Mouse (Mus musculus): ENCODE results near the gene Pced1b.
"Not testable (repeated sequence)": the region's sequence is repeated elsewhere in the genome, so short reads cannot be mapped to it uniquely, and the experiment has no call there.

Gene Pced1b

DNA sequence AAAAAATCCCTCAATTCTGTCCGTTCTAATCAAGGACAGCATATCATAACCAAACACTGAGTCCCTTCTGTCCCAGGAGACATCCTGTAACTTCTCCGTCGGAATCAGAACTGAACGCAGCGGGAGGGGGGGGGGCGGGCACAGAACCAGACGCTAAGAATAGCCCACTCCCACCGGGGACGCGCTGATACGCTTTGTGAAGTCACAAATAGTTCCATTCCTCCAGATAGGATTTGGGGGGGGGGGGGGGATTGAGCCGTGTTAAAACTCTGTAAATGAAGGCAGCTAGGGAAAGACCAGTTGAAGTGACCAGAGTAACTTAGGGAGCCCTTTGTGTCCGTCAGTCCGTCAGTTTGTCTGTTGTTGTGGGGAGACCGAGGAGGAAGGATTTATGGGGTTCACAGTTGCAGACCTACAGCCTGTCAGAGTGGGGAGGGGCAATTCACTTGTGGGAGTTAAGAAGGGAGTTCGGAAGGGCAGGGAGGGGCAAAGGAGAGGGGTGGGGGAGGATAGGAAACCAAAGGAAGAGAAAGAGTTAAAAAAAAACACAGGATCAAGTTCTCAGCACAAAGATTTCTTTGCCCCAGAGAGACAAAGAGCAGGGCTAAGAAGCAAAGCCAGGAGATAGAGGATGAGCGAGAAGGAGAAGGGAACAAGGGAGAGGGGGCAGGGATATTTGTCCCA, 91.6 kb downstream of the Pced1b start:
- DNase-seq (ENCODE audit: low read depth, low spot score): no peak

DNA sequence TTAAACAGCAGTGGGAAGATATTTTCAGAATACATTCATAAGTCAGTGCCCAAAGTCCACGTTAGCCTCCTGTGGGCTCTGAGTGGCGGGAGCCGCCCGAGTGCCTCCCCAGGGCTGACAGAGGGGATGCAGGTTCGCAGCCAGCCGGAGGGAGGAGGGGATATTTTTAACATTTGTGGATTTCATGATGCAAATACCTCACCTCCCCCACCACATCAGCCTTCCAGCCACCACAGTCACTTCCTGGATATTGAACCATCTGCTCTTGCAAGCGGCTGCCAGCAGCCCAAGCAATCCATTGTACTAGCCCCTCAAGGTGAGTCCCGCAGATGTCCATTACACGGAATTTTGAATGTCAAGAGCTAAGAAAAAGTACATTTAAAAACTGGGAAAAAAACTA, 95.4 kb downstream of the Pced1b start:
- no peak for DNase-seq (ENCODE audit: low read depth, low spot score)

DNA sequence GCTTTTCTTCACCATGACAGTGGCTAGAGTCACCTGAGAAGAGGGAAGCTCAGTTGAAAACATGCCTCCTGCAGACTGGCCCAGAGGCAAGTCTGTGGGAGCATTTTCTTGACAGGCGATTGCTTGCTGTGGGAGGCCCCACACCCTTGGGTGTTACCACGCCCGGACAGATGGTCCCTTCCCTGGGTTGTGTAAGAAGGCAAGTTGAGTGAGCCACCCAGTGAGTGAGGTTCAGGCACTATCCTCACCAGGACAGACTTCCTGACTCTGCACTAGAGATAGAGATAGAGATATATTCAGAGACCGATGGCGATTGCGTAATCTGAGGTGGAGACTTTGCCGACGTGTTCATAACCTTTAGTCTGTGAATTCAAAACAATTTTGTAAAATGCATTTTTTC, 96.0 kb downstream of the Pced1b start:
- peak; percentile 61 for DNase-seq (ENCODE audit: low read depth, low spot score)

DNA sequence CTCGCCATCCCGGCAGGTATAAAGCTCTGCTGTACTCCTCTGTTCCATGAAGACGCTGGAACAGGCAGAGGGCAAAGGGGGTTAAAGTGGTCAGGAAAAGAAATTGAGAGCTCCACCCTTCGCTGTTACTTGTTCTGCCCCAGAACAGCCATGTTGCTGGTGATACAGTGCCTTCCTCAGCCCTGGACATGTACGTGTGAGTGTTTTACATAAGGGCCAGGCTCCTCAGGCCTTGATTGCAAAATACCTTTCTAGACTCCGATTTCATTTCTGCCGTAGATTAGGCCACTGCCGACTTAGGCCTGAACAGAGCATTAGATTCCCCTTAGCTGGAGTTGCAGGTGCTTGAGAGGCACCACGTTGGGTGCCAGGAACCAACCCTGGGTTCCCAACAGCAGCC, 97.0 kb downstream of the Pced1b start:
- no peak for DNase-seq (ENCODE audit: low read depth, low spot score)

DNA sequence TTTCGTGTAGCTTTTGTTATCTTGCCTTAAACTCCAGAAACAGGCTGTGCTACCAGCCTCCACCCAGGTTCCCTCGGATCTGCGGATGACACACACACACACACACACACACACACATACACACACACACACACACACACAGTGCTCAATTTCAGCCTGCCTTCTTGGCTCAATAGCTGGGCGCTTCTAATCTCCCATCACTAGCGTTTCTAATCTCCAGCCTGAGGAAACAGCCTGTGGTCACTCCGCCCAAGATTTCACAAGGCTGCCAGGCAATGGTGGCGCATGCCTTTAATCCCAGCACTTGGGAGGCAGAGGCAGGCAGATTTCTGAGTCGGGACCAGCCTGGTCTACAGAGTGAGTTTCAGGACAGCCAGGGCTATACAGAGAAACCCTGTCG, 98.2 kb downstream of the Pced1b start:
- DNase-seq (ENCODE audit: low read depth, low spot score): no peak

DNA sequence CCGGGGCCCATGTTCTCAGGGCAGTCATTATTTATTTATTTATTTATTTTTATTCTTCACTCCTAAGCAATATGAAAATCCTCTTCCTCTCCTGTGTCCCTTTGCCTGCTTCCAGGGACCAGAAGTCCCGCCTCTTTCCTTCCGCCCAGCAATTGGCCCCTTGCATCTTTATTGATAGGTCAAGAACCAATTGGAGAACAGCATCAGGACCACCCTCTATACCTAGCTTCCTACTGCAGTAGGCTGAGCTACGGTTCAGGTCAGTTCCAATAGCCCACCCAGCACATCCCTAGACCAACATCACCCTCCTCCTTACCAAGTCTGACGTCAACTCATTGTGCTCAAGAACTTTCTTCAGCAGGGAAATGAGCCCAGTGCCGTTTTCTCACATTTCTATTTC, 99.0 kb downstream of the Pced1b start:
- no peak for DNase-seq (ENCODE audit: low read depth, low spot score)

DNA sequence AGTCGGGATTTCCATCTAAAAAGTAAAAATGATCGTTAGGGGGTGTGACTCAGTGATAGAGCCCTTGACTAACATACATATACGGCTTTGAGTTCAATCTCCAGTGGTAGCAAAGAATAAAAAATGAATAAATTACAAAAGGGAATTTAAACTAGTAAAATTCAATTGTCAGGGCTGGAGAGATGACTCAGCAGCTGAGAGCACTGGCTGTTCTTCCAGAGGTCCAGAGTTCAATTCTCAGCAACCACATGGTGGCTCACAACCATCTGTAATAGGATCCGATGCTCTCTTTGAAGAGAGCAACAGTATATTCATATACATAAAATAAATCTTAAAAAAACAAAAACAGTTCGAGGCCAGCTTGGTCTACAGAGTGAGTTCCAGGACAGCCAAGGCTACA, 99.5 kb downstream of the Pced1b start:
- DNase-seq (ENCODE audit: low read depth, low spot score): no peak

DNA sequence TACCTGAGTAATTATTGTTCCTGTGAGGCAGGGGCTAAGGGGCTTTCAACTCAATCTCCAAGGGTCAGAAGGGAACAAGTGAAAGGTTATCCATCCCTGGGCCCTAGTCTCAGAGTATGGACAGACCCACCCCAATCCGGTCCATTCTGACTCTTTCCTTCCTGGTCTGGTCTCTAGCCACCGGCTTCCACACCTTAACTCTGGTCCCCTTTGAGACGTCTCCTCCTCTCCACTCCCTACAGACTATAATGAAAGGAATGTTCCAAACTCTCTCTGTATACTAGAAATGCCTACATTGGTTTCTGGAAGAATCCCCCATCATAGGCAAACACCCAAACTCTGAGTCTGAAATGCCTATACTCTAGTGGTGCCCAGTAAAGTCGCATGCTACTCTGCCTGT, 100.0 kb downstream of the Pced1b start:
- DNase-seq (ENCODE audit: low read depth, low spot score): no peak

DNA sequence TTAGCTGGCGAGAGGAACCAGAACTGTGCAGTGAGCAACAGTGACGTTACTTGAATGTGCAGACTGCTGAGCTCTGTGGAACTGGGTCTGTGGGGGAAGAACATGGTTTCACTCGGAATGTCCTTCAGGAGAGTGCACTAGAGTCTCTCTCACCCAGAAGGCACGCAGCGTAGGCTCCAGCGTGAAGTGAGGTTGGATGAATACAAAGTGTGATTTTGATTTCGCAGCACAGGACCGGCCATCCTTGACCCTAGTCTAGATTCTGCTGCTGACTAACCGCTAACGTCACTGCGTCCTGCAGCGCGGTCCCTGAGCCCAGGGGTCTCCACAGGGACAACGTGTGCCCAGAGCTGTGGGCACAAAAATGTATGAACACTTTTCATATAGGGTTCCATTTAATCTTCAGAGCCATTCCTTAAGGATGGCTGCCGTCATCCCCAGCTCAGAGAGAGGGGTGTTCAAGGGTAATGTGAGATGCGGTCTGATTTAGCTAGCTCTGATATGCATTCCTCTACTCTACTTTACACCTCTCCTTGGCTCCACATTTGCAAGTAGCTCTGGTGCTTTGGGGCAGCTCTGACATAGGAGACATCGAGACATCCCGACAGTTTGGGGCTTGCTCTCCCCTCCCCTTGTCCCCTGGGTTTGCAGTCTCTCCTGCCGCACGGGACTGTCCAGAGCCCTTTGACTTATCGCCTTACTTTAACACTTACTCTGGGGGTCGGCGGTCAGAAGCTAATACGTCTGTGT, 101.8 kb downstream of the Pced1b start:
- DNase-seq (ENCODE audit: low read depth, low spot score): no peak

DNA sequence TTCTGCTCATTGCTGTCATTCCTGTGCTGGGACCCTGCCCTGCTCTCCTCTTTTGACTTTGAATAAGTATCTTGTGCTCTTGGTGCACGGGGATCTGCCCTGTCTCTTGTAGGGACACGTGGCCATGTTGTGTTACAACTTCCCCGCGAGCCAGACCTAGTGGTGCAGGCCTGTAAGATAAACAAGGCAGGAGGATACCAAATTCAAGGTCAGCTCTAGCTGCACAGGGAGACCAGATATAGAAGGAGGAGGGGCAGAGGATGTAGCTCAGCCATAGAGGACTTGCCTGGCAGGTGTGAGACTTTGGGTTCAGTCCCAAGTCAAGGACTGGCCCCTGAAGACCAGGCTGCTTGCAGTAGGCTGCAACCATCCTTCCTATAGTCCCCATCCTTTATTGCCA, 103.6 kb downstream of the Pced1b start:
- no peak for DNase-seq (ENCODE audit: low read depth, low spot score)

DNA sequence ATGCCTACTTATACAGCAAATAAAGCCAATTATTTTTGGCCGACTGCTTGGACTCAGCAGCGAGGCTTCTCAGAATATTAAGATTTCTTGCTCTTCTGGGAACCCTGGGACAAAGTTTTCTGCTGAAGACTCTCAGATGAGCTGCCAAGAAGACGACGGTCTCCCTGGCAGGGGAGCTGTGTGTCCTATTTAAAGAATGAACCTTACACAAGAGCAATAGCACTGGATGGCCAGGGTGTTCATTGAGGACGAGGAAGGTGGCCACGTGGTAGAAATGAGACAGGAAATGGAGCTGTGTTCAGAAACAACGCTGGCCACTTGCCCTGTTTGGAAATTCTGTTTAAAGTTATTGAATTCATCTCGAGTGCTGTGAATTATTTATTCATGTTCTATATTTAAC, 104.1 kb downstream of the Pced1b start:
- no peak for DNase-seq (ENCODE audit: low read depth, low spot score)

DNA sequence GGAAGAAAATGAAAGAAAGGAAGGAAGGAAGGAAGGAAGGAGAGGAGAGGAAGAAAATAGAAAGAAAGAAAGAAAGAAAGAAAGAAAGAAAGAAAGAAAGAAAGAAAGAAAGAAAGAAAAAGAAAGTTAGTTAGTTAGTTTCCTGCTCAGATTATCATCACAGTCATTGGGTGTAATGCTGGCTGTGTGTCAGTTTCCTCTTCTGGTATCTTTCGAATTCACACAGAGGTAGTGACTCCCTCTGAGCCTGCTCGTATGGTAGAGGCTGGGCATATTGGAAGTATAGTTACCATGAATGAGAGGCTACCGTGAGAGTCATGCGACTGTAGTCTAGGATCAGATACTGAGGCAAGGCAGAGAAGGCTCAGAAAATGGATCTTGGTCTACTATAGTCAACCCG, 104.8 kb downstream of the Pced1b start:
- DNase-seq (ENCODE audit: low read depth, low spot score): no peak

DNA sequence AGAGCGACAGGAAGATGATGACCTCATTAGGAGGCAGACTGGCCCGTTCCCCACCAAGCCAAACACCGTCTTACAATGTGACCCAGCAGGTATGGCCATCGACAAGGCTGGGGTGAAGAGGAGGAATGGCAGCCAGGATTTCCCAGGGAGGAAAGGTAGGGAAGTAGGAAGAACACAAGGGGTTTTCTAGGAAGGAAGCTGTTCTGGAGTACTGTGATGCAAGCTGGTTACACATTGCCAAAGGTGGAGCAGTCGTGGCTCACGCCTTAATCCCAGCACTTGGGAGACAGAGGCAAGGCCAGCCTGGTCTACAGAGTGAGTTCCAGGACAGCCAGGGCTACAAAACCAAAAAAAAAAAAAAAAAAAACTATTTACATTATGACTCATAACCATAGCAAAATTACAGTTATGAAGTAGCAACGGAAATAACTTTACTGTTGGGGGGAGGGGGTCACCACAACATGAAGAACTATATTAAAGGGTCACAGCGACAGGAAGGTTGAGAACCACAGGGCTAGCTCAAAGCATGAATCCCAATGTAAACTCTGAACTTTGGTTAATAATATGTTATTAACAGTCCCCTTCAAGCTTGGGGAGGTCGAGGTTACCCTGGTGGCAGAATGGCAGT, 108.9 kb downstream of the Pced1b start:
- DNase-seq (ENCODE audit: low read depth, low spot score): no peak

DNA sequence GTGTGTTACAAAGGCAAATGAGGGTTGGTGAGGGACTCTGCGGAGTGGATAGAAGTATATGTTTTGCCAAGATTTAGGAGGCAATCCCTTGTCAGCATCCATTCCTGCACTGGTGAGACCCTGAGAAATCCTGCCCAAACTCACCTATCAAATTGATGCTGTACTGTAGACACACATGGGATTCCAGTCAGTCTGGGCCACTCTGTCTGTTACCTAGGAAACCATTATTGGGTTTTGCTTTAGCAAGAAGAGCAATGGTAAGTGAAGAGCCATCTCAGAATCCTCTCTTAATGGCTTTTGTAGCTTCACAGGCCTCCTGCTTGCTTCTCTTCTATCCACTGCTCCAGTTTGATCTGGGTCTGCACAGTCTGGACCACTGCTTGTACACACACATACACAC, 110.1 kb downstream of the Pced1b start:
- DNase-seq (ENCODE audit: low read depth, low spot score): no peak

DNA sequence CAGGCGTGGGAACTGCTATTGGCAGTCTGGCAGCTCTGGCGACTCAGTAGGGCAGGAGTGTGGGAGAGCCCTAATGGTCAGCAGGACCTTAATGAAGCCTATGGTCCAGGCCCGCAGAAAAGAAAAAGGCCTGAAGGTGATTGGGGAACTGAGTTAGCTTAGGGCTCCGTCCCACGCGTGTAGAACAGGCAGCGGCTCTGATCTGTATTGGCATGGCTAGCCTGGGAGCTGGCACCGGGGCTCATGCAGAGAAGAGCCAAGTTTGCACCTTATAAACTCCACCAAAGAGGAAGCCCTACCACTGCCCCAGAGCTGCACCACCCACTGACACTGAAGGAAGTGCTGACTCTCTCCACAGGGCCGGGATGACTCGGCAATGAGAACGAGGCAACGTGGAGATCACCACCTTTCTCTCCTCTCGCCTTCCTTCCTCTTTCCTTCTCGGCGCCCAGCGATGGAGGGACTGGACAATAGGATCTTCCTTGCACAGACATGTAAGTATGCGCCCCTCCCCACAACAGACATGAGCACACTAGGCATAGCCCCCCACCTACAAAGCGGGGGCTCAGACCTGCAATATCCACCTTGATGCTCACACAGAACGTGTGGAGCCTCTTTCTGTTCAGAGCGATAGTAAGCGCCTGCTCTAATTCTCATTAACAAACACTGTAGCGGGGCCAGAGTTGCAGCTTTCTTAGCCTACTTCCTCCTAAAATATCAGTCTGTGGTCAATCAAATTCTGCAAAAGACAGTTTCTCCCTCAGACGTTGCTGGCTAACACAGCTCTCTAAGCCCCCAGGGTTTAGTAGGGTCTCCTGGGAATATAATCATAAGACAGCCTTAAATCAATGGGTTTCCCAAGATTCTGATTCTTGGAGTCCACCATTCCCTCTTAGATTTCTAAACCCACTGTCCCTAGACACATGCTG, 114.2 kb downstream of the Pced1b start:
- DNase-seq (ENCODE audit: low read depth, low spot score): peak; percentile 67

DNA sequence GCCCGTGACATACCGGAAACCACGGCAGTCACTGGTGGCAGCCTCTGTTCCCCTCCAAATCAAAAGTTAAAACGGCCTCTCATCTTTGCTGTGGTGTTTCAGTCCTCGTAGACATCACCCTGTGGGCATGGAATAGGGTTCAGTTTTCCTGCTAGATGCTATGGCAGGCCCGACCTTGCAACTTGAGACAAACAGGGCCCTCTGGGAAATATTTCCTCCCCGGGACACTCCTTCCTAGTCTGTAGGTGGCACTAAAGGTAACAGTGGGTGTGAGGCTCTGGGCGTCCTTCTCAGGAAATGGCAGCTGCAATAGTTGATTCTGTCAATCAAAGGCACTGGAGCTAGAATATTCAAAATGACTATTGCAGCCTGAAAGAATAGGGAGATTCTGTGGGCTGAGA, 114.9 kb downstream of the Pced1b start:
- no peak for DNase-seq (ENCODE audit: low read depth, low spot score)

DNA sequence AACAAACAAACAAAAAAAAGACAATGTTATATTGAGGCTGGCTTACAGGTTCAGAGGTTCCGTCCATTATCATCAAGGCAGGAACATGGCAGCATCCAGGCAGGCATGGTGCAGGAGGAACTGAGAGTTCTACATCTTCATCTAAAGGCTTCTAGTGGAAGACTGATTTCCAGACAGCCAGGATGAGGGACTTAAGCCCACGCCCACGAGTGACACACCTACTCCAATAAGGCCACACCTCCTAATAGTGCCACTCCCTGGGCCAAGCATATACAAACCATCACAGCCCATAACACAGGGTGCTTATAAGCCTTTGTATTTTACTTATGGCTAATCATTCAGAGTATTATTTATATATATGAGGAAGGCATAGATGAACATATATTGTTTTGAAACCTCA, 117.4 kb downstream of the Pced1b start:
- not testable (repeated sequence) for DNase-seq (ENCODE audit: low read depth, low spot score)

DNA sequence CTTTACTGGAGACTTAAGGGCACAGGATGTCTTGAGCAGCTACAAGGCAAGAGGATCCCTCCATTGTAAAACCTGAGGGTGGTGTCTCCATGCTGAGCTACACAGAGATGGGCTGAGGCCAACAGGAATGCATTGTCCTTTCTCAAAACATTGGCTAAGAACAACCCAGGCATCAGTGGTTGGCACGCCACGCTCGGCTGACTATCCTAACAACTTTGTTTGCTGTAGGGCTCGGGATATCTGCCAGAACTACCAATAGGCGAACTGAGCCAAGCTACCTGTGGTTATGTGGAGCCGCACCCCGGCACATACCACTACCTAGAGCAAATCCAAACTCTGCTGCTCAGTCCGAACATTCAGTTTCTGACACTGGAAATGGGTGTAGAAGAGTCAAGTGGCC, 118.1 kb downstream of the Pced1b start:
- DNase-seq (ENCODE audit: low read depth, low spot score): no peak

DNA sequence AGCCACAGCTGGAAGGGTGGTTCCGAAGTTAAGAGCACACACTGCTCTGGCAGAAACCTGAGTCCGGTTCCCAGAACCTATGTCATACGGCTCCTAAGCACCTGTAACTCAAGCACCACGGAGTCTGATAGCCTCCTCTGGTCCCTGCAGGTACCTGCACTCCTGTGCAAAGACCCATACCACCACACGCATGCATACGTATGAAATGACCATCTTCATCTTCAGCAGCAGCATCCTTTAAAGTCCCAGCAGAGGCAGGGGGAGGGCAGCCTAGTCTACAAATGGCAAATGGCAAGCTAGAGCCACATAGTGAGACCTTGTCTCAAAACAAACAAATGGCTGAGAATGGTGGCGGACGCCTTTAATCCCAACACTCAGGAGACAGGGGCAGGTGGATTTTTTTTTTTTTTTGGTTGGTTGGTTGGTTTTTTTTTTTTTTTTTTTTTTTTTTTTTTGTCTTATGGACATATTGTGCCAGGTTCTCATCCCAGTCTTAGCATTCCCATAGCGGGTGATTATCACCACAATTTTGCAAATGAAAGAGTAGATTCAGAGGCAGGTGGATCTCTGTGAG, 121.2 kb downstream of the Pced1b start:
- no peak for DNase-seq (ENCODE audit: low read depth, low spot score)

DNA sequence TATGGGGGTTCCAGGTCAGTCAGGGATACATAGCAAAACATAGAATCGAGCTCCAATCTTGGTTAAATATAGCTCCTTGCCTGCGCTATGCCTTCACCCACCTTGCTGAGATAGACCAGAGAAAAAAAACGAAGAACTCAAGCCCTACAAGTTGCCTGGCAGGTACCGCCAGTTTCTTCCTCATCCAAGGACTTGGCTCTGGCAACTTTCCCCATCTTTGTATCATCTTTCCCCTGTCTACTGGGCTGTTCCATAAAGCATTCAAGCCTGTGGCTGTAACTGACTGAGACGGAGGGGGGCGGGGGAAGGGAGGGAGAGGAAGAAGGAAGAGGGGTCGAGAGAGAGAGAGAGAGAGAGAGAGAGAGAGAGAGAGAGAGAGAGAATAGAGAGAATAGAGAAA, 121.7 kb downstream of the Pced1b start:
- no peak for DNase-seq (ENCODE audit: low read depth, low spot score)

DNA sequence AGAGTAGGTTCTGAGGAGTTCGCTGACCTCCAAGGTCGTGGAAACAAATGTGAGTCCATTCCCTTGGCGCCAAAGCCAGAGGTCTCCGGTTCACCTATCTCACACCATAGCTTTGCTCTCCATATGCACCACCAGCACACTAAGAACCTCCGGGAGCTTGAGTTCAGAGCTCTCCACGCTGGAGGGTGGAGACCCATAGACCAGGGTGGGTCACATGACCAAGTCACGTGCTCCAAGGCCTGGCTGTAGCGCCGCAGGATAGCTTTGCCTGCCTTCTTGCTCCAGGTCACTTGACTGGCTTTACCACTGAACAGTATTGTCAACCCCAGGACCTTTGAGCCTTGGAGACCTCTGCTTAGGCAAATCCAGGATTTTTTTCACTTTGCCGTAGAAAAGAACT, 122.2 kb downstream of the Pced1b start:
- no peak for DNase-seq (ENCODE audit: low read depth, low spot score)

DNA sequence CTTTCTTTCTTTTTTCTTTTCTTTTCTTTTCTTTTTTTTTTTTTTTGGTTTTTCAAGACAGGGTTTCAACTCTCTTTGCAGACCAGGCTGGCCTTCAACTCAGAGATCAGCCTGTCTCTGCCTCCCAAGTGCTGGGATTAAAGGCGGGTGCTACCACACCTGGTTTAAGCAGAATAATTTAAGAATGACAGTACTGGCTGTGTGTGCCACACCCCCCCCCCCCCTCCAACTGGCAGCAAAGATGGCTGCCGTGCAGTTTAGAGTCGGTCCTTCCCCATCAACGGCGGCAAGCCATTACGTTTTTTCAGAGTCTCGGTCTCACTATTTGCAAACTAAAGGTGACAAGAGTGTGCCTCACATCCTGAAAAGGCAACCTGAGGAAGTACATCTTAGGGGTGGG, 124.0 kb downstream of the Pced1b start:
- DNase-seq (ENCODE audit: low read depth, low spot score): no peak
